Mouse (Mus musculus): ENCODE data around the gene Hmgn2. TPM values are rescaled to one million over a fixed set of nuclear protein-coding genes. Genes with fewer than 3 reads are reported as not detected.
A peak's percentile ranks its signal among the peaks of the same experiment; 100 is the strongest.
"Not testable (repeated sequence)": the region's sequence is repeated elsewhere in the genome, so short reads cannot be mapped to it uniquely, and the experiment has no call there.

Gene Hmgn2
- polyA plus RNA-seq, 1 experiment from 2014 or later = 1,435 TPM

DNA sequence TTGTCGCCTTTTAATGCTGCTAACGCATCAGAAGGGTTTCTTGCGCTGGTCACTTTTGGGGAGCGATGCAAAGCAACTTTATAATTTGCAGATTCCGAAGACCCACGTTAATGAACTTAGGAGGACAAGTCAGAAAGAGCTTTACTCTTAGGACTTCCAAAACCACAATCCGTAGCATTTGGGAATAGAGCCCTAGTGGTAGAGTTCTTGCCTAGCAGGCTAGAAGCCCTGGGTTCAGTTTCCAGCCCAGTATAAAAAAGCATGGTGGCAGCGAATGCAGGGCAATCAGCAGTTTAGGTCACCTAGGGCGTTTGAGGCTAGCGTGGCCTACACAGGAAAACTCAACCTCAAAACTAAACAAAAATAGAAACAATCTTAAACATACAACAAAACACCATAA lies 33.3 kb upstream of the Hmgn2 start:
- no peak overlapping the region for H3K27ac ChIP-seq
- peaks cover 8% of the 10 kb centered on the region for H3K36me3 ChIP-seq
- peaks cover 14% of the 10 kb centered on the region for H3K4me1 ChIP-seq (replicated peaks)
- WGBS = 39% methylated on average over 10 of the region's 10 CpGs
- no peak overlapping the region for H3K4me3 ChIP-seq
- H3K4me2 ChIP-seq = no peak overlapping the region
- H3K27me3 ChIP-seq = no peaks in the 10 kb centered on the region
- H3K9ac ChIP-seq = no peak overlapping the region
- H3K9me3 ChIP-seq = no peaks in the 10 kb centered on the region
- no peak for ATAC-seq (ENCODE audit: low FRiP score)

DNA sequence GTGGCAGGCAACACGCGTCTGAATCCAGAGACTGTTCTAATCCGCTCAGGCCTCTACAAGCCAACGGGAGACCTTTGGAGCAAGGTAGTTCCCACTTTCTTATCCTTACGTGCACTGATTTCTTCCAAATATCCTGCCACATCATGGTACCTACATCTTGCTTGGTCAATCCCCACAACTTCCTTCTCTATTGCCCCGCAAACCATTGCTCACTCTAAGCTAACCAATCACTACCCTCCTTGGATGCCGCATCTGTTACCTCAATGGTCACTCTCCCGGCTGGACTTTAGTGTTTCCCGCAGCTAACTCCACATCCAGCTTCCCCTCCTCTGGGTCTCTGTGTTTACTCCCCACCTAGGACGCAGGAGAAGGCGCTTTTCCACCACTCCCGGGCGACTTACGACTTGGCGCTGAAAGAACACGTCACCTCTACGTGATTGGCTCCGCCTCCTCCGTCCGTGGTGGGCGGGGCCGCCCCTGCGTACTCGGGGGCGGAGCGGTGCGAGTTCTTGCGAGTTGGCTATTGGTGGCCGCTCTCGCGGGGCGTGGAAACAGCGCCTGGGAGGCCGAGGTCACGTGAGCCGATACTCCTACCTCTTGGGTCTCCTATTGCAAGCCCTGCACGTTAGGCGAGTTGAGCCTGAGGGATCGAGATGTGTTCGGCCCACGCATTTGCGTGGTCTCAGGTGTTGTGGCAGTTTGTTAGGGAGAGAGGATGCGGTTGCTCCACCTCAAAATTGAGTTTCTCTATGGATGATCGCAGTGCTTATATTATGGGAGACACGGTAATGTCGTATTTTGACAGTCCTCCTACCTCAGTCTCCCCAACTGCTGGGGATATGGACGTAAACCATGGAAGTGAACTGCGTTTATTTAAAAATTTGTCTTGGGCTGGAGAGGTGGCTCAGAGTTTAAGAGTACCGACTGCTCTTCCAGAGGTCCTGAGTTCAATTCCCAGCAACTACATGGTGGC lies 32.3 kb upstream of the Hmgn2 start, which contains the start of gene Dhdds:
Dhdds (minus strand) TSS at position 453 of the 973 bp plus-strand sequence.
- peak; percentile 98 for ATAC-seq (ENCODE audit: low FRiP score)
- Histone ChIP-seq H3K4me3 (peak within 1 kb of the TSS; percentile 69), H3K4me2 (peak within 1 kb of the TSS; percentile 89), H3K9me3 (no peaks in the 10 kb centered on the region), H3K9ac (peak within 1 kb of the TSS; percentile 77), H3K36me3 (peaks cover 13% of the 10 kb centered on the region), H3K27ac (peak within 1 kb of the TSS; percentile 74), H3K27me3 (no peaks in the 10 kb centered on the region), H3K4me1 (replicated peaks) (peaks cover 14% of the 10 kb centered on the region)
- 1% methylated on average over 49 of the region's 49 CpGs for WGBS

- no peak overlapping the region for H3K4me2 ChIP-seq
- H3K9ac ChIP-seq = no peak overlapping the region
- H3K9me3 ChIP-seq = no peaks in the 10 kb centered on the region
- no peak overlapping the region for H3K27ac ChIP-seq
- whole genome bisulfite sequencing = 91% methylated on average over 8 of the region's 8 CpGs
- peaks cover 72% of the 10 kb centered on the region for H3K36me3 ChIP-seq
- H3K4me1 ChIP-seq (replicated peaks) = peaks cover 3% of the 10 kb centered on the region
- no peak overlapping the region for H3K4me3 ChIP-seq
- H3K27me3 ChIP-seq = no peaks in the 10 kb centered on the region
- ATAC-seq (ENCODE audit: low FRiP score) = no peak
These were observed 26.2 kb upstream of the Hmgn2 start for GRCm38 (mm10) chr4:133994697-133995096.

- H3K27me3 ChIP-seq = no peaks in the 10 kb centered on the region
- 91% methylated on average over 13 of the region's 13 CpGs for WGBS
- H3K27ac ChIP-seq = no peak overlapping the region
- H3K4me3 ChIP-seq = no peak overlapping the region
- H3K4me1 ChIP-seq (replicated peaks) = no peaks in the 10 kb centered on the region
- H3K4me2 ChIP-seq = no peak overlapping the region
- no peaks in the 10 kb centered on the region for H3K9me3 ChIP-seq
- ATAC-seq (ENCODE audit: low FRiP score) = no peak
- H3K36me3 ChIP-seq = peaks cover 92% of the 10 kb centered on the region
- no peak overlapping the region for H3K9ac ChIP-seq
These were observed 22.7 kb upstream of the Hmgn2 start for GRCm38 (mm10) chr4:133991087-133991660.

DNA sequence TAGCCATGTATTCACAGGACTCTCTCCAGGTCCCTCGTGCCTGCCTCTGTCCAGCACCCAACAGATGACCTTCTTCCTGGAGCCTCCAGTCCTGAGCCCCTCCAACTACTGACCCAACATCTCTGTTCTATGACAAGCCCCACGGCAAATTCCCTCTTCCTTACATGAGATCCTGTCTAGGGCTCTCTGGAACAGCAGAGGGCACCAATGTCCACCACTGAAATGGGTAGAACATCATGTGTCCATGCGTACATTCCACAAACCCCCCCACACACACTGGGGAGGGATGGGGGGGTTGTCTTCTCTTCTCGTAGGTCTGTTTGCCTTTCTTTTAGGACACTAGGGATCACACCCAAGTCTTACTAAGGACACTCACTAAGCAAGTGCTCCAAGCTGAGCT lies 21.6 kb upstream of the Hmgn2 start:
- Histone ChIP-seq H3K27ac (no peak overlapping the region), H3K9me3 (no peaks in the 10 kb centered on the region), H3K9ac (no peak overlapping the region), H3K4me1 (replicated peaks) (no peaks in the 10 kb centered on the region), H3K36me3 (peaks cover 89% of the 10 kb centered on the region), H3K4me3 (no peak overlapping the region), H3K4me2 (no peak overlapping the region), H3K27me3 (no peaks in the 10 kb centered on the region)
- no peak for ATAC-seq (ENCODE audit: low FRiP score)
- 66% methylated on average over 4 of the region's 4 CpGs for WGBS

GRCm38 (mm10) chr4:133988289-133988688 lies 19.8 kb upstream of the Hmgn2 start:
- H3K4me1 ChIP-seq (replicated peaks); H3K9ac ChIP-seq; H3K27ac ChIP-seq; H3K4me3 ChIP-seq; H3K9me3 ChIP-seq; H3K4me2 ChIP-seq; ATAC-seq (ENCODE audit: low FRiP score); H3K27me3 ChIP-seq: not testable (repeated sequence)
- WGBS = 95% methylated on average over 8 of the region's 8 CpGs
- peaks cover 77% of the 10 kb centered on the region for H3K36me3 ChIP-seq

DNA sequence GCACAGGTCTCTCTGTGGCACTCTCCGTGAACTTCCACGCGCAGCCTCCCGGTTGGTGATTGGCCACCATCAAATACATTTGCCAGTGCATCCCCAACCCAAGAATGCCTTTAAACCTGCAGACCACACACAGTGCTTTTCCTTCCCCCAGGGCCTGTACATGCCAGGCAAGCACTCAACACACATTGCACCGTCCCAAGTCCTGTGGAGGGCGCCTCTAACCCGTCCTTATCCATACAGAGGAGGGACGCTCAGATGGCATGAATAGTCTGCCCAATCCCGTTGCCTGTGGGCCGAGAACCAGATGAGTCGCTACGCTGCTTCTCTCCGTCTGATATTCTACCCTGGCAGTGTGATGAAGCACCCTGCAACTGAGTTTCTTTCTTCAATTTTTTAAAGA lies 14.5 kb upstream of the Hmgn2 start:
- Histone ChIP-seq H3K27me3 (no peaks in the 10 kb centered on the region), H3K4me3 (no peak overlapping the region), H3K4me1 (replicated peaks) (no peaks in the 10 kb centered on the region), H3K4me2 (no peak overlapping the region), H3K9ac (no peak overlapping the region), H3K9me3 (no peaks in the 10 kb centered on the region), H3K27ac (no peak overlapping the region), H3K36me3 (peaks cover 81% of the 10 kb centered on the region)
- no peak for ATAC-seq (ENCODE audit: low FRiP score)
- WGBS = 83% methylated on average over 13 of the region's 13 CpGs

DNA sequence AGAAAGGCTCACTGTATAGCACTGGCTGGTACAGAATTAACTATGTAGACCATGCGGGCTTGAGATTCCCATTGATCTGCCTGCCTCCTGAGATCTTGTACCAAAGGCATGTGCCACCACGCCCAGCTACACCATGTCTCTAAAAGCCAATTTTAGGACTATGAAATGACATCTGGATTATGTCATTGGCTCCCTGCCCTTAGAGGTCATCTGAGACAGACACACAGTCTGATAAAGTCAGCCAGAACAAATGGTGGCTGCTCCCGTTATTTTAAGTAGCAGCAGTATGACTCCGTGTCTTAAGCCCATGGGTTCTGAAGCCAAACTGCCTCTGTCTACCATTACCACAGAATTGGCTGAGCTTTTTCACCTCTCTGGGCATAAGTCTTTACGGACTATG lies 12.0 kb upstream of the Hmgn2 start:
- H3K9ac ChIP-seq = no peak overlapping the region
- no peaks in the 10 kb centered on the region for H3K4me1 ChIP-seq (replicated peaks)
- H3K4me2 ChIP-seq = no peak overlapping the region
- no peak overlapping the region for H3K27ac ChIP-seq
- peaks cover 77% of the 10 kb centered on the region for H3K36me3 ChIP-seq
- WGBS = 90% methylated on average over 5 of the region's 5 CpGs
- no peak for ATAC-seq (ENCODE audit: low FRiP score)
- no peaks in the 10 kb centered on the region for H3K9me3 ChIP-seq
- H3K4me3 ChIP-seq = no peak overlapping the region
- no peaks in the 10 kb centered on the region for H3K27me3 ChIP-seq

GRCm38 (mm10) chr4:133978021-133978711 lies 9.7 kb upstream of the Hmgn2 start:
- Histone ChIP-seq H3K36me3 (peaks cover 75% of the 10 kb centered on the region), H3K9ac (no peak overlapping the region), H3K9me3 (no peaks in the 10 kb centered on the region), H3K4me2 (no peak overlapping the region), H3K4me3 (no peak overlapping the region), H3K27me3 (no peaks in the 10 kb centered on the region), H3K4me1 (replicated peaks) (no peaks in the 10 kb centered on the region), H3K27ac (no peak overlapping the region)
- ATAC-seq (ENCODE audit: low FRiP score) = no peak
- 97% methylated on average over 10 of the region's 10 CpGs for WGBS

- H3K4me1 ChIP-seq (replicated peaks) = peaks cover 37% of the 10 kb centered on the region
- no peak overlapping the region for H3K4me3 ChIP-seq
- H3K9ac ChIP-seq = no peak overlapping the region
- peaks cover 20% of the 10 kb centered on the region for H3K36me3 ChIP-seq
- no peak for ATAC-seq (ENCODE audit: low FRiP score)
- H3K4me2 ChIP-seq = no peak overlapping the region
- H3K27me3 ChIP-seq = no peaks in the 10 kb centered on the region
- H3K9me3 ChIP-seq = no peaks in the 10 kb centered on the region
- 0 out of 2 replicates have a peak overlapping the region, but pooled peaks have one; percentile 19 for H3K27ac ChIP-seq
- 56% methylated on average over 8 of the region's 8 CpGs for WGBS
These were observed 3.3 kb upstream of the Hmgn2 start for GRCm38 (mm10) chr4:133971741-133972140.

DNA sequence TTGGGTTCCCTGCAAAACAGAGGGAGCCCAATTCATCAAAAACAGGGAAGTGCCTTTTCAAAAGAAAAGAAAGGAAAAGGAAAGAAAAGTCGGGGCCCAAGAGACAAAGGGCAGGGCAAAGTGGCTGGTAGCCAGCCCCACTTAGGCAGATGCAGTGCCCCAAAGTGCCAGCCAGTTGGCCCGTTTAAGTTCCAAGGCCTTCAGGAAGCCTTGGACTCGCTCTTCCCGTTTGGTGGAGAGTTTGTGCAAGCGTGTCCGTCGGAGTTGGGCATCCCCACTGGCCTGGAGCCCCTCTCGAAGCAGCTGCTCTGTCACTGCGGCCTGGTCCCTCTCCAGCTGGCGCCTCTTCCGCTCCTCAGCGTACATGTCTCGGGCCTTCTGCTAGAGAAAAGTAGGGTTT lies 2.4 kb upstream of the Hmgn2 start:
- 61% methylated on average over 13 of the region's 13 CpGs for WGBS
- ATAC-seq (ENCODE audit: low FRiP score) = no peak
- Histone ChIP-seq H3K27me3 (no peaks in the 10 kb centered on the region), H3K36me3 (peaks cover 20% of the 10 kb centered on the region), H3K4me2 (no peak overlapping the region), H3K9ac (no peak overlapping the region), H3K27ac (peak overlapping the region; percentile 100), H3K9me3 (no peaks in the 10 kb centered on the region), H3K4me3 (no peak overlapping the region), H3K4me1 (replicated peaks) (peaks cover 46% of the 10 kb centered on the region)

DNA sequence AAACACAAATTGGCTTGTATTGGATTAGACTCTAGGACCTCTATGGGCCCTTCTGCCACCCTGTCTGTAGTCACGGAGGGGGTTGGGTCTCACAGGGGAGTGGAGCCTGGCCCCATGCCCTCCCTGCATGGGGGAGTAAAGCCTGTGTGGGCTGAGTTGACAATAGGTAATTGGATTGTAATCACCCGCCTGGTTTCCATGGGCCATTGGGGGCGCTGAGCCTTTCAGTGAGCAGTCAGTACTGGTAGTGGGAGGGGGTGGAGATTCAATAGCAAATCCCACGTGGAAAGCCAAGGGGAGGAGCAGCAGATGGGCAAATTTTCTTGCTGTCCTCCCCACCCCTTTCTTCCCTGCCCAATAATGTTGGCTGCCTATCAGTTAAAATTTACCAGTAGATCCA lies 1.7 kb upstream of the Hmgn2 start:
- Histone ChIP-seq H3K36me3 (peaks cover 25% of the 10 kb centered on the region), H3K9ac (no peak overlapping the region), H3K4me3 (no peak overlapping the region), H3K4me1 (replicated peaks) (peaks cover 50% of the 10 kb centered on the region), H3K27me3 (no peaks in the 10 kb centered on the region), H3K9me3 (no peaks in the 10 kb centered on the region), H3K4me2 (no peak overlapping the region), H3K27ac (peak overlapping the region; percentile 100)
- WGBS = 7% methylated on average over 4 of the region's 4 CpGs
- no peak for ATAC-seq (ENCODE audit: low FRiP score)
